26 mouse cellular contexts compared by ENCODE assay signal in genomic region chr14:100041823-100042222, GRCm38 (mm10).
DNase-seq lines count a peak whose midpoint lies in the region; ATAC-seq and TF ChIP-seq lines count a peak whose summit lies in the region.
"Had no signal": no experiment of that assay in that cellular context is flagged by ENCODE, and none has a peak within 500 bp of the region (broad histone marks: within the 10 kb centered on the region; RNA-seq: fewer than 3 reads in every experiment).

No protein-coding gene starts in this region.

- TF ChIP-seq CTCF in hindbrain, postnatal 0 days (IDR thresholded peaks at IDR 0.05; ENCODE audit: low read depth), result no peak
- no peak for TF ChIP-seq CTCF in brain, embryonic 14.5 days (IDR thresholded peaks at IDR 0.05; ENCODE audit: borderline replicate concordance, extremely low read depth, insufficient read depth, insufficient read length)

- 51% methylated on average over 6 of the region's 6 CpGs for WGBS in forebrain, embryonic 11.5 days
- 68% methylated on average over 6 of the region's 6 CpGs for WGBS in forebrain, embryonic 10.5 days
- 34% methylated on average over 6 of the region's 6 CpGs for WGBS in hindbrain, embryonic 16.5 days
- WGBS in hindbrain, postnatal 0 days, result 39% methylated on average over 6 of the region's 6 CpGs
- WGBS in forebrain, embryonic 15.5 days, result 34% methylated on average over 6 of the region's 6 CpGs

- H3K9ac ChIP-seq in forebrain, embryonic 11.5 days (ENCODE audit: low read length), result no peak overlapping the region
- H3K9ac ChIP-seq in hindbrain, embryonic 16.5 days (ENCODE audit: low read depth, low read length), result no peak overlapping the region
- H3K9ac ChIP-seq in hindbrain, postnatal 0 days (replicated peaks; ENCODE audit: low read length), result no peak overlapping the region
- no peak overlapping the region for H3K9ac ChIP-seq in forebrain, embryonic 15.5 days (replicated peaks)
- H3K9ac ChIP-seq: embryonic facial prominence, embryonic 12.5 days; heart, embryonic 12.5 days; limb, embryonic 15.5 days; liver, embryonic 13.5 days had no signal

- no peak for DNase-seq in forebrain, embryonic 11.5 days (ENCODE audit: low spot score)
- no peak for DNase-seq in forebrain, embryonic 10.5 days (ENCODE audit: extremely low spot score, low spot score)
- no peak for DNase-seq in hindbrain, postnatal 0 days (ENCODE audit: low spot score)
- peak; percentile 69 for DNase-seq in brain, embryonic 14.5 days (ENCODE audit: low read depth)
- DNase-seq in adrenal gland, postnatal 25 days, result no peak
- no peak for DNase-seq in right cerebral cortex, postnatal 36 days (ENCODE audit: low spot score in 2 of 2)
- DNase-seq: adrenal gland, postnatal 14 days; cerebellum, adult 18-20 months; heart, adult 2 months; heart, postnatal 4 days; kidney, adult 18-20 months; kidney, postnatal 36 days; liver, embryonic 13.5 days; lung, adult 18-20 months; lung, postnatal 4 days; thymus, adult 2 months; thymus, postnatal 36 days had no signal

- no peak for TF ChIP-seq POLR2A in brain, embryonic 14.5 days (IDR thresholded peaks at IDR 0.05; ENCODE audit: borderline replicate concordance, extremely low read depth, insufficient read depth, insufficient read length, poor library complexity, severe bottlenecking)

- no peak overlapping the region for H3K4me3 ChIP-seq in forebrain, embryonic 11.5 days (ENCODE audit: low read depth, low read length)
- H3K4me3 ChIP-seq in forebrain, embryonic 10.5 days, result no peak overlapping the region
- H3K4me3 ChIP-seq in hindbrain, embryonic 16.5 days (ENCODE audit: low read length), result no peak overlapping the region
- no peak overlapping the region for H3K4me3 ChIP-seq in hindbrain, postnatal 0 days (ENCODE audit: low read length)
- no peak overlapping the region for H3K4me3 ChIP-seq in forebrain, embryonic 15.5 days
- H3K4me3 ChIP-seq: embryonic facial prominence, embryonic 12.5 days; heart, adult 2 months; heart, embryonic 12.5 days; limb, embryonic 10.5 days; limb, embryonic 15.5 days; liver, embryonic 13.5 days; megakaryocyte, embryonic 14.5 days; myocyte had no signal

- H3K4me2 ChIP-seq in forebrain, embryonic 11.5 days (ENCODE audit: low read depth, low read length, severe bottlenecking), result no peak overlapping the region
- no peak overlapping the region for H3K4me2 ChIP-seq in hindbrain, embryonic 16.5 days (ENCODE audit: low read length)
- H3K4me2 ChIP-seq in hindbrain, postnatal 0 days (ENCODE audit: low read depth, low read length), result no peak overlapping the region
- no peak overlapping the region for H3K4me2 ChIP-seq in forebrain, embryonic 15.5 days (replicated peaks)
- H3K4me2 ChIP-seq: embryonic facial prominence, embryonic 12.5 days; heart, embryonic 12.5 days; limb, embryonic 15.5 days; liver, embryonic 13.5 days had no signal

- H3K9me3 ChIP-seq in forebrain, embryonic 11.5 days (ENCODE audit: control insufficient read depth, low read length), result no peaks in the 10 kb centered on the region
- H3K9me3 ChIP-seq in forebrain, embryonic 10.5 days, result no peaks in the 10 kb centered on the region
- no peaks in the 10 kb centered on the region for H3K9me3 ChIP-seq in hindbrain, embryonic 16.5 days (ENCODE audit: control insufficient read depth, low read length)
- no peaks in the 10 kb centered on the region for H3K9me3 ChIP-seq in hindbrain, postnatal 0 days (ENCODE audit: low read length)
- H3K9me3 ChIP-seq in forebrain, embryonic 15.5 days, result no peaks in the 10 kb centered on the region
- H3K9me3 ChIP-seq: embryonic facial prominence, embryonic 12.5 days; heart, embryonic 12.5 days; limb, embryonic 10.5 days; limb, embryonic 15.5 days; liver, embryonic 13.5 days had no signal

- H3K27ac ChIP-seq in forebrain, embryonic 11.5 days (ENCODE audit: low read depth, low read length), result no peak overlapping the region
- no peak overlapping the region for H3K27ac ChIP-seq in forebrain, embryonic 10.5 days
- H3K27ac ChIP-seq in hindbrain, embryonic 16.5 days (ENCODE audit: low read depth, low read length), result no peak overlapping the region
- H3K27ac ChIP-seq in hindbrain, postnatal 0 days, result no peak overlapping the region
- no peak overlapping the region for H3K27ac ChIP-seq in forebrain, embryonic 15.5 days (replicated peaks)
- H3K27ac ChIP-seq: embryonic facial prominence, embryonic 12.5 days; heart, adult 2 months; limb, embryonic 10.5 days; limb, embryonic 15.5 days; liver, embryonic 13.5 days had no signal

- no peaks in the 10 kb centered on the region for H3K27me3 ChIP-seq in forebrain, embryonic 11.5 days (ENCODE audit: control insufficient read depth, insufficient read depth, low read length)
- no peaks in the 10 kb centered on the region for H3K27me3 ChIP-seq in forebrain, embryonic 10.5 days (ENCODE audit: poor library complexity, severe bottlenecking)
- H3K27me3 ChIP-seq in hindbrain, embryonic 16.5 days (replicated peaks; ENCODE audit: control insufficient read depth, insufficient read depth, low read length), result no peaks in the 10 kb centered on the region
- no peaks in the 10 kb centered on the region for H3K27me3 ChIP-seq in hindbrain, postnatal 0 days (ENCODE audit: insufficient read depth, low read length)
- H3K27me3 ChIP-seq in forebrain, embryonic 15.5 days, result no peaks in the 10 kb centered on the region
- H3K27me3 ChIP-seq: embryonic facial prominence, embryonic 12.5 days; heart, embryonic 12.5 days; limb, embryonic 15.5 days; liver, embryonic 13.5 days; megakaryocyte, embryonic 14.5 days had no signal

- no peaks in the 10 kb centered on the region for H3K36me3 ChIP-seq in forebrain, embryonic 11.5 days (ENCODE audit: control insufficient read depth, insufficient read depth, low read length)
- H3K36me3 ChIP-seq in forebrain, embryonic 10.5 days (replicated peaks), result no peaks in the 10 kb centered on the region
- no peaks in the 10 kb centered on the region for H3K36me3 ChIP-seq in hindbrain, embryonic 16.5 days (ENCODE audit: control insufficient read depth, insufficient read depth, low read length)
- no peaks in the 10 kb centered on the region for H3K36me3 ChIP-seq in hindbrain, postnatal 0 days (ENCODE audit: insufficient read depth, low read length)
- no peaks in the 10 kb centered on the region for H3K36me3 ChIP-seq in forebrain, embryonic 15.5 days
- H3K36me3 ChIP-seq: embryonic facial prominence, embryonic 12.5 days; heart, embryonic 12.5 days; limb, embryonic 15.5 days; liver, embryonic 13.5 days had no signal

- ATAC-seq in forebrain, embryonic 11.5 days (replicated peaks; ENCODE audit: low FRiP score), result peak; percentile 71
- ATAC-seq in hindbrain, embryonic 16.5 days, result peak; percentile 37; the same call in 1 of the 2 replicates
- no peak for ATAC-seq in hindbrain, postnatal 0 days
- ATAC-seq in forebrain, embryonic 15.5 days (replicated peaks), result peak; percentile 63
- ATAC-seq: lung, postnatal 0 days had no signal

- no peaks in the 10 kb centered on the region for H3K4me1 ChIP-seq in forebrain, embryonic 11.5 days (replicated peaks; ENCODE audit: control insufficient read depth, insufficient read depth, low read length)
- peaks cover 7% of the 10 kb centered on the region; the same call in 1 of the 2 replicates for H3K4me1 ChIP-seq in forebrain, embryonic 10.5 days
- no peaks in the 10 kb centered on the region for H3K4me1 ChIP-seq in hindbrain, embryonic 16.5 days (ENCODE audit: control insufficient read depth, insufficient read depth, low read depth, low read length)
- no peaks in the 10 kb centered on the region for H3K4me1 ChIP-seq in hindbrain, postnatal 0 days (ENCODE audit: insufficient read depth, low read length)
- H3K4me1 ChIP-seq in forebrain, embryonic 15.5 days, result no peaks in the 10 kb centered on the region
- H3K4me1 ChIP-seq: embryonic facial prominence, embryonic 12.5 days; heart, embryonic 12.5 days; limb, embryonic 10.5 days; limb, embryonic 15.5 days; liver, embryonic 13.5 days; megakaryocyte, embryonic 14.5 days had no signal
